Mouse (Mus musculus): ENCODE results near the gene Ubn2. TPM values are rescaled to one million over a fixed set of nuclear protein-coding genes. Genes with fewer than 3 reads are reported as not detected.
"Not testable (repeated sequence)": the region's sequence is repeated elsewhere in the genome, so short reads cannot be mapped to it uniquely, and the experiment has no call there.

Ubn2 gene
- polyA plus RNA-seq, 1 experiment from 2014 or later, result 11.7 TPM

- Histone ChIP-seq H3K4me2 (peak overlapping the region; percentile 83), H3K27ac (ENCODE audit: poor library complexity, severe bottlenecking) (peak overlapping the region; percentile 98), H3K36me3 (peaks cover 14% of the 10 kb centered on the region), H3K9me3 (replicated peaks) (no peaks in the 10 kb centered on the region), H3K4me3 (peak overlapping the region; percentile 88), H3K4me1 (replicated peaks) (peaks cover 9% of the 10 kb centered on the region), H3K27me3 (replicated peaks) (no peaks in the 10 kb centered on the region), H3K9ac (peak overlapping the region; percentile 96)
- WGBS, result 3% methylated on average over 9 of the region's 9 CpGs
- no peak for ATAC-seq (ENCODE audit: insufficient number of reproducible peaks, low FRiP score)
Measured at GRCm38 (mm10) chr6:38535366-38535690, 101.6 kb downstream of the Ubn2 start.

- WGBS, result 94% methylated on average over 1 of the region's 1 CpGs
Measured at GRCm38 (mm10) chr6:38535788-38536187, 102.0 kb downstream of the Ubn2 start.

GRCm38 (mm10) chr6:38544141-38544540, 110.4 kb downstream of the Ubn2 start:
- H3K9me3 ChIP-seq (replicated peaks); H3K4me2 ChIP-seq; H3K27me3 ChIP-seq (replicated peaks); H3K27ac ChIP-seq (ENCODE audit: poor library complexity, severe bottlenecking); ATAC-seq (ENCODE audit: insufficient number of reproducible peaks, low FRiP score); H3K4me3 ChIP-seq; H3K9ac ChIP-seq; H3K4me1 ChIP-seq (replicated peaks): not testable (repeated sequence)
- WGBS, result 92% methylated on average over 5 of the region's 5 CpGs
- peaks cover 15% of the 10 kb centered on the region for H3K36me3 ChIP-seq

More at GRCm38 (mm10) chr6:38535788-38536187, 102.0 kb downstream of the Ubn2 start:
- ATAC-seq (ENCODE audit: insufficient number of reproducible peaks, low FRiP score), result no peak
- H3K9me3 ChIP-seq (replicated peaks), result no peaks in the 10 kb centered on the region
- H3K4me2 ChIP-seq, result peak overlapping the region; percentile 83
- no peak overlapping the region for H3K27ac ChIP-seq (ENCODE audit: poor library complexity, severe bottlenecking)
- no peaks in the 10 kb centered on the region for H3K27me3 ChIP-seq (replicated peaks)
- no peak overlapping the region for H3K9ac ChIP-seq
- H3K4me3 ChIP-seq, result peak overlapping the region; percentile 88
- H3K36me3 ChIP-seq, result peaks cover 17% of the 10 kb centered on the region
- peaks cover 9% of the 10 kb centered on the region for H3K4me1 ChIP-seq (replicated peaks)

GRCm38 (mm10) chr6:38547005-38547404, 113.3 kb downstream of the Ubn2 start:
- not testable (repeated sequence) for H3K4me3 ChIP-seq; H3K36me3 ChIP-seq; H3K27me3 ChIP-seq (replicated peaks); H3K9ac ChIP-seq; H3K4me2 ChIP-seq; H3K27ac ChIP-seq (ENCODE audit: poor library complexity, severe bottlenecking); ATAC-seq (ENCODE audit: insufficient number of reproducible peaks, low FRiP score); H3K9me3 ChIP-seq (replicated peaks)
- peaks cover 14% of the 10 kb centered on the region for H3K4me1 ChIP-seq (replicated peaks)
- WGBS, result 87% methylated on average over 2 of the region's 2 CpGs

GRCm38 (mm10) chr6:38547707-38548106, 114.0 kb downstream of the Ubn2 start:
- no peaks in the 10 kb centered on the region for H3K36me3 ChIP-seq

GRCm38 (mm10) chr6:38548595-38548994, 114.8 kb downstream of the Ubn2 start:
- ATAC-seq (ENCODE audit: insufficient number of reproducible peaks, low FRiP score); H3K4me2 ChIP-seq; H3K27ac ChIP-seq (ENCODE audit: poor library complexity, severe bottlenecking); H3K9me3 ChIP-seq (replicated peaks); H3K4me3 ChIP-seq; H3K36me3 ChIP-seq; H3K9ac ChIP-seq; H3K27me3 ChIP-seq (replicated peaks): not testable (repeated sequence)
- peaks cover 14% of the 10 kb centered on the region for H3K4me1 ChIP-seq (replicated peaks)
- WGBS, result 93% methylated on average over 7 of the region's 7 CpGs

More at GRCm38 (mm10) chr6:38547707-38548106, 114.0 kb downstream of the Ubn2 start:
- Histone ChIP-seq H3K4me2 (no peak overlapping the region; the same call in 1 of the 2 replicates), H3K27me3 (replicated peaks) (no peaks in the 10 kb centered on the region), H3K4me3 (no peak overlapping the region), H3K4me1 (replicated peaks) (peaks cover 14% of the 10 kb centered on the region), H3K9ac (no peak overlapping the region), H3K27ac (ENCODE audit: poor library complexity, severe bottlenecking) (peak overlapping the region; percentile 74), H3K9me3 (replicated peaks) (no peaks in the 10 kb centered on the region)
- 46% methylated on average over 1 of the region's 1 CpGs for WGBS
- no peak for ATAC-seq (ENCODE audit: insufficient number of reproducible peaks, low FRiP score)

- WGBS, result 81% methylated on average over 6 of the region's 6 CpGs
- Histone ChIP-seq H3K4me3 (peak overlapping the region; percentile 76; the same call in 1 of the 2 replicates), H3K4me2 (peak overlapping the region; percentile 54)
Measured at GRCm38 (mm10) chr6:38549840-38550239, 116.1 kb downstream of the Ubn2 start.

GRCm38 (mm10) chr6:38550250-38551061, 116.7 kb downstream of the Ubn2 start:
- peak overlapping the region; percentile 74 for H3K4me2 ChIP-seq
- no peaks in the 10 kb centered on the region for H3K27me3 ChIP-seq (replicated peaks)
- peak overlapping the region; percentile 76 for H3K4me3 ChIP-seq
- ATAC-seq (ENCODE audit: insufficient number of reproducible peaks, low FRiP score), result peak; percentile 52
- peaks cover 22% of the 10 kb centered on the region for H3K4me1 ChIP-seq (replicated peaks)
- H3K27ac ChIP-seq (ENCODE audit: poor library complexity, severe bottlenecking), result peak overlapping the region; percentile 100
- H3K36me3 ChIP-seq, result 0 out of 2 replicates have a peak, but pooled peaks cover 4% of the 10 kb centered on the region
- WGBS, result 7% methylated on average over 28 of the region's 28 CpGs
- peak overlapping the region; percentile 90 for H3K9ac ChIP-seq
- no peaks in the 10 kb centered on the region for H3K9me3 ChIP-seq (replicated peaks)

More at GRCm38 (mm10) chr6:38549840-38550239, 116.1 kb downstream of the Ubn2 start:
- ATAC-seq (ENCODE audit: insufficient number of reproducible peaks, low FRiP score); H3K27me3 ChIP-seq (replicated peaks); H3K36me3 ChIP-seq; H3K9me3 ChIP-seq (replicated peaks): not testable (repeated sequence)
- peak overlapping the region; percentile 100 for H3K27ac ChIP-seq (ENCODE audit: poor library complexity, severe bottlenecking)
- peak overlapping the region; percentile 62 for H3K9ac ChIP-seq
- H3K4me1 ChIP-seq (replicated peaks), result peaks cover 22% of the 10 kb centered on the region

- peak; percentile 94 for ATAC-seq (ENCODE audit: insufficient number of reproducible peaks, low FRiP score)
- Histone ChIP-seq H3K4me3 (peak within 1 kb of the TSS; percentile 76), H3K27me3 (replicated peaks) (no peaks in the 10 kb centered on the region), H3K4me1 (replicated peaks) (peaks cover 27% of the 10 kb centered on the region), H3K9me3 (replicated peaks) (no peaks in the 10 kb centered on the region), H3K9ac (peak within 1 kb of the TSS; percentile 92), H3K27ac (ENCODE audit: poor library complexity, severe bottlenecking) (peak within 1 kb of the TSS; percentile 100), H3K36me3 (0 out of 2 replicates have a peak, but pooled peaks cover 4% of the 10 kb centered on the region), H3K4me2 (peak within 1 kb of the TSS; percentile 74)
- under 1% methylated on average over 98 of the region's 98 CpGs for WGBS
Measured at GRCm38 (mm10) chr6:38551062-38551988, 117.6 kb downstream of the Ubn2 start, which contains the start of gene Luc7l2. Luc7l2 (plus strand) TSS chr6:38551334.

GRCm38 (mm10) chr6:38551989-38552635, 118.4 kb downstream of the Ubn2 start:
- Histone ChIP-seq H3K9ac (peak overlapping the region; percentile 92), H3K4me2 (peak overlapping the region; percentile 59), H3K36me3 (0 out of 2 replicates have a peak, but pooled peaks cover 4% of the 10 kb centered on the region), H3K9me3 (replicated peaks) (no peaks in the 10 kb centered on the region), H3K4me1 (replicated peaks) (peaks cover 28% of the 10 kb centered on the region), H3K27ac (ENCODE audit: poor library complexity, severe bottlenecking) (peak overlapping the region; percentile 99), H3K4me3 (peak overlapping the region; percentile 76), H3K27me3 (replicated peaks) (no peaks in the 10 kb centered on the region)
- WGBS, result under 1% methylated on average over 32 of the region's 32 CpGs
- peak; percentile 92 for ATAC-seq (ENCODE audit: insufficient number of reproducible peaks, low FRiP score)

Data from heart, embryonic 12.5 days (tissue).